Mouse (Mus musculus): ENCODE results near the gene B4gat1.

The B4gat1 gene

GRCm38 (mm10) chr19:5036577-5036976, 2.0 kb upstream of the B4gat1 start:
- DNase-seq, result no peak

GRCm38 (mm10) chr19:5037678-5038571, 701 bp upstream of the B4gat1 start:
- peak; percentile 77 to 78 for DNase-seq

- DNase-seq, result no peak
These were observed 882 bp downstream of the B4gat1 start for GRCm38 (mm10) chr19:5039301-5040114.

GRCm38 (mm10) chr19:5040862-5041523, 2.4 kb downstream of the B4gat1 start, which contains the start of gene Brms1:
TSS of gene Brms1 (plus strand) at chr19:5041354.
- peak; percentile 90 to 94 for DNase-seq

GRCm38 (mm10) chr19:5041588-5041987, 3.0 kb downstream of the B4gat1 start:
- no peak for DNase-seq

GRCm38 (mm10) chr19:5045531-5045930, 6.9 kb downstream of the B4gat1 start:
- no peak for DNase-seq

- DNase-seq, result no peak
These were observed 9.8 kb downstream of the B4gat1 start for GRCm38 (mm10) chr19:5048138-5049056.

GRCm38 (mm10) chr19:5049325-5049724, 10.7 kb downstream of the B4gat1 start:
- no peak for DNase-seq

- DNase-seq, result peak; percentile 73 to 82
These were observed 11.7 kb downstream of the B4gat1 start, which contains the start of gene Rin1 for GRCm38 (mm10) chr19:5050047-5050905. TSS of gene Rin1 (plus strand) at chr19:5050481.

- DNase-seq, result no peak
These were observed 12.4 kb downstream of the B4gat1 start for GRCm38 (mm10) chr19:5051031-5051430.

- DNase-seq, result no peak
These were observed 12.9 kb downstream of the B4gat1 start for GRCm38 (mm10) chr19:5051515-5051914.

GRCm38 (mm10) chr19:5052166-5052822, 13.7 kb downstream of the B4gat1 start:
- no peak for DNase-seq

- DNase-seq, result no peak
These were observed 14.2 kb downstream of the B4gat1 start for GRCm38 (mm10) chr19:5052853-5053252.

GRCm38 (mm10) chr19:5053909-5054308, 15.3 kb downstream of the B4gat1 start:
- DNase-seq, result peak; percentile 38 to 54

- DNase-seq, result no peak
These were observed 17.6 kb downstream of the B4gat1 start for GRCm38 (mm10) chr19:5056251-5056650.

GRCm38 (mm10) chr19:5057876-5058775, 19.5 kb downstream of the B4gat1 start:
- DNase-seq, result peak; percentile 39 to 55

- DNase-seq, result no peak
These were observed 20.5 kb downstream of the B4gat1 start for GRCm38 (mm10) chr19:5058801-5059771.
